Mouse (Mus musculus) hindbrain, embryonic 11.5 days (tissue): ENCODE data around the gene Tmem120b. TPM values are rescaled to one million over a fixed set of nuclear protein-coding genes. Genes with fewer than 3 reads are reported as not detected.

Experiments
- ATAC-seq: fragments of 200-750 bp; cut with Nextera tagmentation; 2 replicates; pipeline ENCODE4 v1.8.0; 2017; ENCODE audit warnings: mild to moderate bottlenecking, moderate TSS enrichment, moderate library complexity; ENCODE audit not compliant: low FRiP score
- DNase-seq: peaks from one replicate; pipeline ENCODE4 v3.0.0-alpha.2; 2015; ENCODE audit warnings: low spot score
- H3K27ac ChIP-seq: fragments of 300-500 bp; sonication (generic); 2 replicates; pipeline ENCODE4 v1.5.1; 2014; ENCODE audit warnings: mild to moderate bottlenecking, low read depth, low read length
- H3K27me3 ChIP-seq: fragments of 300-500 bp; sonication (generic); 2 replicates; pipeline ENCODE4 v1.6.1; 2014; ENCODE audit warnings: mild to moderate bottlenecking, low read length, moderate library complexity, mixed read lengths; ENCODE audit not compliant: control insufficient read depth, insufficient read depth
- H3K36me3 ChIP-seq: fragments of 300-500 bp; sonication (generic); 2 replicates; pipeline ENCODE4 v1.6.1; 2014; ENCODE audit warnings: mild to moderate bottlenecking, low read length, moderate library complexity, mixed read lengths; ENCODE audit not compliant: control insufficient read depth, insufficient read depth
- H3K4me1 ChIP-seq: fragments of 300-500 bp; sonication (generic); replicated peaks from 2 replicates; pipeline ENCODE4 v1.6.1; 2014; ENCODE audit warnings: low read length, mixed read lengths; ENCODE audit not compliant: control insufficient read depth, insufficient read depth
- H3K4me2 ChIP-seq: fragments of 300-500 bp; sonication (generic); replicated peaks from 2 replicates; pipeline ENCODE4 v1.6.1; 2014; ENCODE audit warnings: mild to moderate bottlenecking, low read depth, low read length
- H3K4me3 ChIP-seq: fragments of 300-500 bp; sonication (generic); 2 replicates; pipeline ENCODE4 v1.5.1; 2014; ENCODE audit warnings: low read depth, low read length
- H3K9ac ChIP-seq: fragments of 300-500 bp; sonication (generic); 2 replicates; pipeline ENCODE4 v1.6.1; 2014; ENCODE audit warnings: low read depth, low read length
- H3K9me3 ChIP-seq: fragments of 300-500 bp; sonication (generic); 2 replicates; pipeline ENCODE4 v1.6.1; 2016; ENCODE audit warnings: low read length; ENCODE audit not compliant: control insufficient read depth
- WGBS: fragments of 180-500 bp; shearing (Covaris S2); extraction: QIAGEN DNeasy Blood & Tissue Kit; methylation state at CpG from one replicate; pipeline ENCODE4 v1.1.7; 2014; 5-methylcytosine and 5-hydroxymethylcytosine counted together
- polyA plus RNA-seq: library from polyadenylated mRNA; unstranded; fragments of >200 nt; fragmentation: Nextera tagmentation; extraction: Ambion mirVana; gene quantifications from 2 replicates; pipeline ENCODE4 v1.2.1, GENCODE M21; 2014

Gene Tmem120b
- polyA plus RNA-seq = 7.8 and 9.0 TPM in 2 replicates

DNA sequence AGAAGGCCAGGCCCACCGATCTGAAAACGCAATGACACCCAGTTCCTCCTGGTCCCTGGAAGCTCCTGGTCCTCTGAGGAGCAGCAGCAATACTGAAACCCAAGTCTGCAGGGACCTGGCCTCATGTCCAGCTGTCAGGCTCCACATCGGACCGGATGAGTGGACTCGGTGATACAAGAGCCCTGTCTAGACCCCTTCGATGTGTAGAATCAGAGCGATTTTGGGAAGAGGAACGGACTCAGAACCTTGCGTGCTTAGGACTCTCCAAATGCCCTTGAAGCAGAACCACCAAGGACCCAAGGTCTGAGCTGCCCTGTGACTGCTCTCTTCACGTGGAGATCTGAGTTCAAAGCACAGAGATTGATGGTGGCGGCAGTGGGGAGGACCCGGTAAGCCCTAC lies at the start of gene Tmem120b:
Gene Tmem120b (plus strand): TSS at position 301 of the 400 bp plus-strand sequence.
- Histone ChIP-seq H3K27ac (no peak within 1 kb of the TSS), H3K4me2 (no peak within 1 kb of the TSS), H3K9me3 (no peaks in the 10 kb centered on the region), H3K27me3 (no peaks in the 10 kb centered on the region), H3K4me3 (no peak within 1 kb of the TSS), H3K36me3 (no peaks in the 10 kb centered on the region), H3K9ac (no peak within 1 kb of the TSS), H3K4me1 (no peaks in the 10 kb centered on the region)
- ATAC-seq (no peak), DNase-seq (no peak)
- 87% methylated on average over 12 of the region's 12 CpGs for WGBS

DNA sequence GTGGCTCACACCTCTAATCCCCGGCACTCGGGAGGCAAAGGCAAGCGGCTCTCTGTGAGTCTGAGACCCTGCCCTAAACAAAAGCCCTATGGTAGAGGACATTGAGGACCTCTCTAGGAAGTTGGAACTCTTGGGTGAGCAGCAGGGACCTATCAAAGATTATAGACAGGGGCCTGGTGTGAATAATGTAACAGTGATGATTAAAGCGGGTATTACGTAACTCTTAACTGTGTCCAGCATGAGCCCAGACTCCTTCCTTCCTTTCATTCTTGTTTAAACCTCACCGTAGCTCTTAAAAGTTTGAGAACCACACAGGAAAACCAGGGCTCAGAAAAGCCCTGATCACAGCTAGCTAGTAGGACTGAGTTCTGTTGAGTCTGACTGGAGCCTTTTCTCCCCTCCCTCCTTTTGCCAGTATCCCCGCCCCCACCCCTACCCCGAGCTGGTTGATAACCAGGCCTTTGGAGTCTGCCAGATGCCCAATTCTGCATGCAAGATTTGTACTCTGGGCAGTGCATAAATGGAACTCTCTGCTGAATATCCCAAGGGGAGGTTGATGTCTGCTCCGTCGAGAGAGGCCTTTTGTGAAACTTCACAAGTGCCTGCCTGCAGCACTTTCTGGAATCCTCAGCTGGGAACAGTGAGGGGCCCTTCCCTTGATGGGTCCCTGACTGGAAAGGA lies 48.7 kb upstream of the Tmem120b start:
- peaks cover 6% of the 10 kb centered on the region for H3K4me1 ChIP-seq
- WGBS = 65% methylated on average over 10 of the region's 10 CpGs
- no peaks in the 10 kb centered on the region for H3K27me3 ChIP-seq
- no peak overlapping the region for H3K4me3 ChIP-seq
- H3K36me3 ChIP-seq = no peaks in the 10 kb centered on the region
- no peaks in the 10 kb centered on the region for H3K9me3 ChIP-seq
- H3K4me2 ChIP-seq = no peak overlapping the region
- DNase-seq (peak; percentile 32), ATAC-seq (no peak)
- peak overlapping the region; percentile 53 for H3K27ac ChIP-seq
- H3K9ac ChIP-seq = no peak overlapping the region

DNA sequence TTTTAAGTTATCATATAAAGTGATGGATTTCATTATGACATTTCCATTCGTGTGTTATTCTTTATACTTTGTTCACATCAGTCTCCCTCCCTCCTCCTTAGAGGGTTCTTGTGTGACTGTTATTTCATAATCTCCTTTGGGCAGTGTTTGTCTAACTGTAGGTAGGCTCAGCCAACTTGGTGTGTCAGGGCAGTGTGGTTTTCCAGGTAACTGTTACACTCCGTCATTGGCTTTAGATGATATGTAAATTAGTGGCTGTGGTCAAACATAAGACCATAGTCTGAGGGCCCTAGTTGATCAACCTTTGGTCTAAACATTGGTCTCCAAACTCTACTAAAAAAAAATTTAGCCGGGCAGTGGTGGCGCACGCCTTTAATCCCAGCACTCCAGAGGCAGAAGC lies 47.8 kb upstream of the Tmem120b start:
- Histone ChIP-seq H3K4me1 (peaks cover 6% of the 10 kb centered on the region), H3K27me3 (no peaks in the 10 kb centered on the region), H3K4me3 (no peak overlapping the region), H3K4me2 (no peak overlapping the region), H3K27ac (no peak overlapping the region), H3K36me3 (no peaks in the 10 kb centered on the region), H3K9ac (no peak overlapping the region), H3K9me3 (no peaks in the 10 kb centered on the region)
- ATAC-seq (no peak), DNase-seq (no peak)
- 98% methylated on average over 5 of the region's 5 CpGs for WGBS

DNA sequence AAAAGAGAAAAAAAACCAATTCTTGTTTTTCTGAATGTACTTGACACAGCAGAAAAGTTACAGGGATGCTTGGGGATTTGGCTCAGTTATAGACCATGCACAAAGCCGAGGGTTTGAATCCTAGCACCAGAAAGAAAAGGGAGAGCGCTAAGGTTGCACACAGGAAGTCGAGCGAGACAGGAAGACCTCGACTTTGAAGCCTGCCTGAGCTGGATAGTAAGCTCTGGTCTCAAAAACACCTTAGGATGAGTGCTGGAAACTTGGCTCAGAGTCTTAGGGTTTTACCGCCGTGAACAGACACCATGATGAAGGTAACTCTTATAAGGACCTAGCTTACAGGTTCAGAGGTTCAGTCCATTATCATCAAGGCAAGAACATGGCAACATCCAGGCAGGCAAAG lies 46.8 kb upstream of the Tmem120b start:
- no peak overlapping the region for H3K4me3 ChIP-seq
- H3K9me3 ChIP-seq = no peaks in the 10 kb centered on the region
- no peaks in the 10 kb centered on the region for H3K36me3 ChIP-seq
- ATAC-seq = no peak
- no peaks in the 10 kb centered on the region for H3K27me3 ChIP-seq
- H3K4me2 ChIP-seq = no peak overlapping the region
- no peak overlapping the region for H3K9ac ChIP-seq
- peaks cover 3% of the 10 kb centered on the region for H3K4me1 ChIP-seq
- WGBS = 90% methylated on average over 7 of the region's 7 CpGs
- no peak for DNase-seq
- H3K27ac ChIP-seq = no peak overlapping the region

DNA sequence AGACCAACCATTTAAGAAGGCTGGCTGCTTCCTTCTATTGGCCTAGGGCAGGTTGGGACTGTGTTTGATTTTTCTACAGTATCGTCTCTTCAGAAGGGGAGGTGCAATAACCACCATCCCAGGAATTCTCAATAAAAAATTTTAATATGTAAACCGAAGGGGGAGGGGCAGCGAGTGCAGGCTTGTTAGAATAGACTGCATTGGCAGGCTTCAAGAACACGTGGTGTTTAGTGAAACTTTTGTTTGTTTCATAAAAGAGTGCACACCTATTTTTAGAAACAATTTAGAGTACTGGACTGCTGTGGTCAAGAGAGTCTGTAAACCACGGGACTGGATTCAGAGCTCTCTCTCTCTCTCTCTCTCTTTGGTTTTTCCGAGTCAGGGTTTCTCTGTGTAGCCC lies 45.2 kb upstream of the Tmem120b start:
- H3K9me3 ChIP-seq = no peaks in the 10 kb centered on the region
- no peak for DNase-seq
- no peak overlapping the region for H3K4me2 ChIP-seq
- H3K4me3 ChIP-seq = no peak overlapping the region
- H3K27ac ChIP-seq = no peak overlapping the region
- ATAC-seq = no peak
- no peak overlapping the region for H3K9ac ChIP-seq
- no peaks in the 10 kb centered on the region for H3K36me3 ChIP-seq
- WGBS = 95% methylated on average over 6 of the region's 6 CpGs
- peaks cover 3% of the 10 kb centered on the region for H3K4me1 ChIP-seq
- H3K27me3 ChIP-seq = no peaks in the 10 kb centered on the region

DNA sequence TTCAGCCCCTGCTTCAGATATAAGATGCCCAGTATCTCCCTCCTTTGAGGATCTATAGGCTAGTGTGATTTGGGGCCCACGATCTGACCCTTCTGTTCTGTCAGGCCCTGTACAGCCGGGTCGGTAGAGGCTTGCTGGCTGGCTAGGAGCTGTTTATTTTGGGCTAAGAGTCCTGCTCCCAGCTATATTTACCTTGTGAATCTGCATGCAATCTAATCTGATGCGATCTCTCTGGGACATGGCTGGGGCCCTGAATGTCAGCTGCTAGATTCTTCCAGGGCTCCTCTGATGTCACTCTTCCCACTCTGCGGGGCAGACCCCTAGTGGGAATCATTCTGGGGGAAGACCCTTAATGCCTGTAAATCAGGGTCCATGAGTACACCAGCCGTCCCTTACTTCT lies 43.9 kb upstream of the Tmem120b start:
- no peak overlapping the region for H3K9ac ChIP-seq
- DNase-seq (no peak), ATAC-seq (no peak)
- H3K4me3 ChIP-seq = no peak overlapping the region
- no peaks in the 10 kb centered on the region for H3K9me3 ChIP-seq
- H3K4me1 ChIP-seq = peaks cover 3% of the 10 kb centered on the region
- no peaks in the 10 kb centered on the region for H3K27me3 ChIP-seq
- no peak overlapping the region for H3K4me2 ChIP-seq
- H3K27ac ChIP-seq = no peak overlapping the region
- 89% methylated on average over 6 of the region's 6 CpGs for WGBS
- no peaks in the 10 kb centered on the region for H3K36me3 ChIP-seq

DNA sequence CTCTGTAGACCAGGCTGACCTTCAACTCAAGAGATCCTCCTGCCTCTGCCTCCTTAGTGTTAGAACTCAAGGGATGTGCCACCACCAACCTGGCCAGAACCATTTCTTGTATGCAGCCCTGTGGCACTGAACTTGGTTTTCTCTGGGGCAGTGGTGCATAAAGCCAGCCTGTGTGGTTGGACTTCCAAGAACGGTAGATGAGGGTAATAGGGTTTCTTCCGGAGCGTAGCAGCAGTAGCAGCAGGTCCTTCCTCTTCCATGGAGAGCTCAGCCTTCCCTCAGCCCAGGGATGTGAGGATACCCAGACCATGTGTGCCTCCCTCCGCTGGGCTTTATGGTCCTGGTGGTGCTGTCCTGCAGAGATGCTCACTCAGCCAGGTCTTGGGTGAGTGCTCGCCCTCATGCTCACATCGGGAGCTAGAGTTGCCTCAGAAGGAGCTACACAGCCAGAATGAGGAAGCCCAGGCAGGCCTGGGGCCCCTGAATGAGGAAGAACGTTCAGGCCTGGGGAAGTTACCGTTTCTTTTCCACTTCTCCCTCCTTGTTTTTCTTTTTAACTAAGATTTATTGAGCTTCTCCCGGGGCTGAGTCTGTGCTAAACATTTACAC lies 43.1 kb upstream of the Tmem120b start:
- no peak overlapping the region for H3K27ac ChIP-seq
- 88% methylated on average over 9 of the region's 9 CpGs for WGBS
- no peak for DNase-seq
- no peak overlapping the region for H3K4me3 ChIP-seq
- no peaks in the 10 kb centered on the region for H3K27me3 ChIP-seq
- no peaks in the 10 kb centered on the region for H3K9me3 ChIP-seq
- no peaks in the 10 kb centered on the region for H3K36me3 ChIP-seq
- H3K9ac ChIP-seq = no peak overlapping the region
- H3K4me1 ChIP-seq = no peaks in the 10 kb centered on the region
- no peak overlapping the region for H3K4me2 ChIP-seq
- no peak for ATAC-seq

DNA sequence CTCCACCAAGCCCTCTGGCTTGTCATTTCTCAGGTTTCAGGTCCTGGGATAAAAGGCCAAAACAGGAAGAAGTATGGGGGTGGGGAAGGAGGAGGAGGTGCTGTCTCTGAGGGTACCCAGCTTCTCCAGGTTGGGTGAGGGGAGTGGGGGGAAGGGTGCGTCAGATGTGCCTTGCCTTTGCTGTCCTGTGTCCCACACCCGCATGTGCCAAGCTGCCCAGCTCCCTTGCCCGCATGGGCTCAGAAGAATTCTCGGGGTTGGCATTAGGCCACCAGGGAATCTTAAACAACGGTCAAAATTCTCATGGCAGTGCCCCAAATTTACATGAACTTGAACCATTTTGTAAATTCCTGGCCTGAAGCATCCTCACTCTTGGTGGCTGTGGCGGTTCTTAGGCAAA lies 41.8 kb upstream of the Tmem120b start:
- H3K4me3 ChIP-seq = no peak overlapping the region
- H3K36me3 ChIP-seq = no peaks in the 10 kb centered on the region; the same call in 1 of the 2 replicates
- no peaks in the 10 kb centered on the region for H3K27me3 ChIP-seq
- ATAC-seq (no peak), DNase-seq (no peak)
- 67% methylated on average over 6 of the region's 6 CpGs for WGBS
- H3K9ac ChIP-seq = no peak overlapping the region
- no peaks in the 10 kb centered on the region for H3K4me1 ChIP-seq
- H3K27ac ChIP-seq = no peak overlapping the region
- no peaks in the 10 kb centered on the region for H3K9me3 ChIP-seq
- no peak overlapping the region for H3K4me2 ChIP-seq

DNA sequence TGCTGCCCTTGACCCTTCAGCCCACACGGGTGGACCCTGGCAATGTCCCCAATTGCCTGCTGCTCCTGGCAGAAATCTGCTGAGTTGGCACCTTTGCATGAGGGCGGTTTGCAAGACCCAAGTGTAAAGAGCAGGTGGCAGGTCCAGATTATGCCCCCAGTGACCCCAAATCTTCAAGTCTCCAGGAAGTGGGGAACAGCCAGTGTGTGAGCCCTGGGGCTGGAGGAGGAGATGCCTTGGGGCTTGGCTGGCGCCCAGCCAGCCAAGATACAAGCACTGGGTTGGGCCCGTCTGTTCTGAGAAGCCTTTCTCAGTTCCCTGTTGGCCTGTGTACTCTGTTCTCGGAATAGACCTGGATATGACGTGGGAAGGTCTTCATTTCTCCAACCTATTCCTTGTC lies 40.8 kb upstream of the Tmem120b start:
- ATAC-seq (no peak), DNase-seq (no peak)
- no peak overlapping the region for H3K9ac ChIP-seq
- H3K27me3 ChIP-seq = no peaks in the 10 kb centered on the region
- no peaks in the 10 kb centered on the region; the same call in 1 of the 2 replicates for H3K36me3 ChIP-seq
- no peak overlapping the region for H3K4me3 ChIP-seq
- no peak overlapping the region for H3K27ac ChIP-seq
- WGBS = 81% methylated on average over 6 of the region's 6 CpGs
- H3K4me1 ChIP-seq = no peaks in the 10 kb centered on the region
- H3K9me3 ChIP-seq = no peaks in the 10 kb centered on the region
- H3K4me2 ChIP-seq = no peak overlapping the region
